Mouse (Mus musculus): ENCODE measurements around the gene Ermp1. TPM values are rescaled to one million over a fixed set of nuclear protein-coding genes. Genes with fewer than 3 reads are reported as not detected.

The Ermp1 gene
- 5.2 and 5.3 TPM in 2 replicates for polyA plus RNA-seq (2014; fragmentation: Nextera tagmentation; extraction: Ambion mirVana)

GRCm38 (mm10) chr19:29647651-29648549, at the start of gene Ermp1:
Gene Ermp1, minus strand, starts transcription at chr19:29648415.
- WGBS: under 1% methylated on average over 89 of the region's 90 CpGs
- Histone ChIP-seq H3K4me3 (ENCODE audit: low read depth, low read length) (peak within 1 kb of the TSS; percentile 75), H3K27ac (ENCODE audit: low read depth, low read length) (peak within 1 kb of the TSS; percentile 90), H3K36me3 (ENCODE audit: control insufficient read depth, insufficient read depth, low read length) (no peaks in the 10 kb centered on the region), H3K4me1 (ENCODE audit: control insufficient read depth, insufficient read depth, low read length) (no peaks in the 10 kb centered on the region), H3K4me2 (ENCODE audit: low read length) (peak within 1 kb of the TSS; percentile 61), H3K9ac (ENCODE audit: low read length) (peak within 1 kb of the TSS; percentile 80), H3K9me3 (replicated peaks; ENCODE audit: control insufficient read depth, low read length) (no peaks in the 10 kb centered on the region), H3K27me3 (replicated peaks; ENCODE audit: control insufficient read depth, insufficient read depth, low read length) (no peaks in the 10 kb centered on the region)
- DNase-seq (ENCODE audit: low spot score): peak; percentile 93
- peak; percentile 97 for ATAC-seq

GRCm38 (mm10) chr19:29697245-29697874, 49.1 kb upstream of the Ermp1 start, which contains the start of gene Mlana:
Gene Mlana, plus strand, starts transcription at chr19:29697824.
- no peak within 1 kb of the TSS for H3K4me3 ChIP-seq (ENCODE audit: low read depth, low read length)
- H3K4me2 ChIP-seq (ENCODE audit: low read length): no peak within 1 kb of the TSS
- no peaks in the 10 kb centered on the region for H3K36me3 ChIP-seq (ENCODE audit: control insufficient read depth, insufficient read depth, low read length)
- ATAC-seq (no peak), DNase-seq (ENCODE audit: low spot score) (no peak)
- no peak within 1 kb of the TSS for H3K9ac ChIP-seq (ENCODE audit: low read length)
- H3K27me3 ChIP-seq (replicated peaks; ENCODE audit: control insufficient read depth, insufficient read depth, low read length): no peaks in the 10 kb centered on the region
- H3K4me1 ChIP-seq (ENCODE audit: control insufficient read depth, insufficient read depth, low read length): no peaks in the 10 kb centered on the region
- H3K27ac ChIP-seq (ENCODE audit: low read depth, low read length): no peak within 1 kb of the TSS
- 65% methylated on average over 3 of the region's 3 CpGs for WGBS
- H3K9me3 ChIP-seq (replicated peaks; ENCODE audit: control insufficient read depth, low read length): no peaks in the 10 kb centered on the region

- Histone ChIP-seq H3K36me3 (ENCODE audit: control insufficient read depth, insufficient read depth, low read length) (no peaks in the 10 kb centered on the region), H3K9me3 (replicated peaks; ENCODE audit: control insufficient read depth, low read length) (no peaks in the 10 kb centered on the region), H3K4me3 (ENCODE audit: low read depth, low read length) (no peak overlapping the region), H3K27me3 (replicated peaks; ENCODE audit: control insufficient read depth, insufficient read depth, low read length) (no peaks in the 10 kb centered on the region), H3K4me1 (ENCODE audit: control insufficient read depth, insufficient read depth, low read length) (no peaks in the 10 kb centered on the region), H3K4me2 (ENCODE audit: low read length) (no peak overlapping the region), H3K27ac (ENCODE audit: low read depth, low read length) (no peak overlapping the region), H3K9ac (ENCODE audit: low read length) (no peak overlapping the region)
- ATAC-seq (no peak), DNase-seq (ENCODE audit: low spot score) (no peak)
Observed at GRCm38 (mm10) chr19:29696840-29697239, 48.6 kb upstream of the Ermp1 start.

GRCm38 (mm10) chr19:29696309-29696708, 48.1 kb upstream of the Ermp1 start:
- H3K4me1 ChIP-seq (ENCODE audit: control insufficient read depth, insufficient read depth, low read length): no peaks in the 10 kb centered on the region
- H3K36me3 ChIP-seq (ENCODE audit: control insufficient read depth, insufficient read depth, low read length): no peaks in the 10 kb centered on the region
- no peak for ATAC-seq

GRCm38 (mm10) chr19:29695071-29695470, 46.9 kb upstream of the Ermp1 start:
- Histone ChIP-seq H3K9me3 (replicated peaks; ENCODE audit: control insufficient read depth, low read length) (no peaks in the 10 kb centered on the region), H3K4me2 (ENCODE audit: low read length) (no peak overlapping the region), H3K27ac (ENCODE audit: low read depth, low read length) (no peak overlapping the region), H3K4me3 (ENCODE audit: low read depth, low read length) (no peak overlapping the region), H3K36me3 (ENCODE audit: control insufficient read depth, insufficient read depth, low read length) (no peaks in the 10 kb centered on the region), H3K27me3 (replicated peaks; ENCODE audit: control insufficient read depth, insufficient read depth, low read length) (no peaks in the 10 kb centered on the region), H3K9ac (ENCODE audit: low read length) (no peak overlapping the region), H3K4me1 (ENCODE audit: control insufficient read depth, insufficient read depth, low read length) (no peaks in the 10 kb centered on the region)
- ATAC-seq (no peak), DNase-seq (ENCODE audit: low spot score) (no peak)
- WGBS: 83% methylated on average over 10 of the region's 10 CpGs

More at GRCm38 (mm10) chr19:29696309-29696708, 48.1 kb upstream of the Ermp1 start:
- no peak overlapping the region for H3K4me2 ChIP-seq (ENCODE audit: low read length)
- DNase-seq (ENCODE audit: low spot score): no peak
- no peak overlapping the region for H3K9ac ChIP-seq (ENCODE audit: low read length)
- H3K27ac ChIP-seq (ENCODE audit: low read depth, low read length): no peak overlapping the region
- H3K27me3 ChIP-seq (replicated peaks; ENCODE audit: control insufficient read depth, insufficient read depth, low read length): no peaks in the 10 kb centered on the region
- H3K4me3 ChIP-seq (ENCODE audit: low read depth, low read length): no peak overlapping the region
- H3K9me3 ChIP-seq (replicated peaks; ENCODE audit: control insufficient read depth, low read length): no peaks in the 10 kb centered on the region
- WGBS: 96% methylated on average over 4 of the region's 4 CpGs

- WGBS: 51% methylated on average over 16 of the region's 16 CpGs
- H3K9me3 ChIP-seq (replicated peaks; ENCODE audit: control insufficient read depth, low read length): no peaks in the 10 kb centered on the region
- peak; percentile 58; the same call in 1 of the 2 replicates for ATAC-seq
Observed at GRCm38 (mm10) chr19:29683844-29684540, 35.8 kb upstream of the Ermp1 start.

GRCm38 (mm10) chr19:29680182-29681152, 32.3 kb upstream of the Ermp1 start:
- 83% methylated on average over 13 of the region's 13 CpGs for WGBS
- ATAC-seq (no peak), DNase-seq (ENCODE audit: low spot score) (no peak)
- H3K27me3 ChIP-seq (replicated peaks; ENCODE audit: control insufficient read depth, insufficient read depth, low read length): no peaks in the 10 kb centered on the region
- no peaks in the 10 kb centered on the region for H3K4me1 ChIP-seq (ENCODE audit: control insufficient read depth, insufficient read depth, low read length)
- no peaks in the 10 kb centered on the region for H3K36me3 ChIP-seq (ENCODE audit: control insufficient read depth, insufficient read depth, low read length)
- H3K4me3 ChIP-seq (ENCODE audit: low read depth, low read length): no peak overlapping the region
- no peak overlapping the region for H3K27ac ChIP-seq (ENCODE audit: low read depth, low read length)
- no peak overlapping the region for H3K4me2 ChIP-seq (ENCODE audit: low read length)
- no peaks in the 10 kb centered on the region for H3K9me3 ChIP-seq (replicated peaks; ENCODE audit: control insufficient read depth, low read length)
- no peak overlapping the region for H3K9ac ChIP-seq (ENCODE audit: low read length)

More at GRCm38 (mm10) chr19:29683844-29684540, 35.8 kb upstream of the Ermp1 start:
- H3K4me2 ChIP-seq (ENCODE audit: low read length): no peak overlapping the region
- no peaks in the 10 kb centered on the region for H3K4me1 ChIP-seq (ENCODE audit: control insufficient read depth, insufficient read depth, low read length)
- H3K9ac ChIP-seq (ENCODE audit: low read length): no peak overlapping the region
- H3K27me3 ChIP-seq (replicated peaks; ENCODE audit: control insufficient read depth, insufficient read depth, low read length): no peaks in the 10 kb centered on the region
- H3K27ac ChIP-seq (ENCODE audit: low read depth, low read length): no peak overlapping the region
- no peaks in the 10 kb centered on the region for H3K36me3 ChIP-seq (ENCODE audit: control insufficient read depth, insufficient read depth, low read length)
- H3K4me3 ChIP-seq (ENCODE audit: low read depth, low read length): no peak overlapping the region
- DNase-seq (ENCODE audit: low spot score): peak; percentile 88

GRCm38 (mm10) chr19:29678181-29678778, 30.1 kb upstream of the Ermp1 start:
- Histone ChIP-seq H3K4me2 (ENCODE audit: low read length) (no peak overlapping the region), H3K9ac (ENCODE audit: low read length) (no peak overlapping the region), H3K36me3 (ENCODE audit: control insufficient read depth, insufficient read depth, low read length) (no peaks in the 10 kb centered on the region), H3K27me3 (replicated peaks; ENCODE audit: control insufficient read depth, insufficient read depth, low read length) (no peaks in the 10 kb centered on the region), H3K27ac (ENCODE audit: low read depth, low read length) (no peak overlapping the region), H3K4me1 (ENCODE audit: control insufficient read depth, insufficient read depth, low read length) (no peaks in the 10 kb centered on the region), H3K9me3 (replicated peaks; ENCODE audit: control insufficient read depth, low read length) (no peaks in the 10 kb centered on the region), H3K4me3 (ENCODE audit: low read depth, low read length) (no peak overlapping the region)
- ATAC-seq: no peak
- no peak for DNase-seq (ENCODE audit: low spot score)
- 79% methylated on average over 6 of the region's 6 CpGs for WGBS

Data from forebrain, embryonic 14.5 days (tissue).